Mouse (Mus musculus): ENCODE measurements around the gene Cdh4. TPM values are rescaled to one million over a fixed set of nuclear protein-coding genes. Genes with fewer than 3 reads are reported as not detected.

The Cdh4 gene
- polyA plus RNA-seq, 1 experiment from 2014 or later, result 0.99 TPM

DNA sequence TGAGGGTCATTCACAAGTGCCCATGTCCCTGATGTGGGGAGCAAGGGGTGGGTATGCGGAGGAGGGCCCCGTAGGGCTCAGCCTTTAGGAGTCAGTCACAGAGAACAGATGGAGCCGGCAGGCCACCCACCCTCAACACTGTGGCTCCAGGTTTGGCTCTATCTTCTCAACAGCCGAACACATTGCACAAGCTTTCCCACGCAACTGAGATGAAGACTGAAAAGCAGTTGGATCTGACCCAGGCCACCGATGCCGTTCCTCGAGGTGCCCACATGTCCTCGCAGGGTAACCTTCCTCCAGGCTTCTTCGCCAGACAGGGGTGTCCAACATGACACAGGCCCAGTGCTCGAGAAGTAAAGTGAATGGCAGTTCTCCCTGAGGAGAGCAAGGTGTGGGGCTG is 144.2 kb downstream of the Cdh4 start:
- no peaks in the 10 kb centered on the region for H3K9me3 ChIP-seq
- no peak for DNase-seq (ENCODE audit: low spot score)
- no peak overlapping the region for H3K4me3 ChIP-seq
- H3K27me3 ChIP-seq (ENCODE audit: insufficient read depth, poor library complexity, severe bottlenecking), result no peaks in the 10 kb centered on the region
- H3K27ac ChIP-seq, result no peak overlapping the region
- no peaks in the 10 kb centered on the region; the same call in 1 of the 2 replicates for H3K4me1 ChIP-seq
- 85% methylated on average over 11 of the region's 11 CpGs for WGBS
- no peaks in the 10 kb centered on the region for H3K36me3 ChIP-seq

DNA sequence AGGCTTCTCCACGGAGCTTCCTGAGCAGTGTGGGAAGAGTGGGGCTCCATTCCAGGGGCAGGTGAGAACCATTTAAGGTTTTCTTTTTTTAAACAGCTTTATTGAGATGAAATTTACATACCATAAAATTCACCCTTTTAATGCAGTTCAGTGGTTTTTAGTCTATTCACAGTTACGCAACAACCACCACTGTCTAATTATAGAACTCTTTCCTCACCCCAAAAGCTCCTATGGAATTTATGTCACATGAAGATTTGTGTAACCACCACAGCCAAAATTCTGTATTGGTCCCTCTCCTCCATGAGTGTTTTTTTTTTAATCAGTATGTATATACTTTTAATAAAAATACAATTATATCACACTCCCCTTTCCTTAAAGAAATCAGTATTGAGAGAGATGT is 144.8 kb downstream of the Cdh4 start:
- no peak overlapping the region for H3K4me3 ChIP-seq
- H3K27me3 ChIP-seq (ENCODE audit: insufficient read depth, poor library complexity, severe bottlenecking), result no peaks in the 10 kb centered on the region
- no peaks in the 10 kb centered on the region for H3K9me3 ChIP-seq
- H3K36me3 ChIP-seq, result no peaks in the 10 kb centered on the region
- H3K4me1 ChIP-seq, result no peaks in the 10 kb centered on the region; the same call in 1 of the 2 replicates
- 87% methylated on average over 2 of the region's 2 CpGs for WGBS
- no peak for DNase-seq (ENCODE audit: low spot score)
- H3K27ac ChIP-seq, result no peak overlapping the region

DNA sequence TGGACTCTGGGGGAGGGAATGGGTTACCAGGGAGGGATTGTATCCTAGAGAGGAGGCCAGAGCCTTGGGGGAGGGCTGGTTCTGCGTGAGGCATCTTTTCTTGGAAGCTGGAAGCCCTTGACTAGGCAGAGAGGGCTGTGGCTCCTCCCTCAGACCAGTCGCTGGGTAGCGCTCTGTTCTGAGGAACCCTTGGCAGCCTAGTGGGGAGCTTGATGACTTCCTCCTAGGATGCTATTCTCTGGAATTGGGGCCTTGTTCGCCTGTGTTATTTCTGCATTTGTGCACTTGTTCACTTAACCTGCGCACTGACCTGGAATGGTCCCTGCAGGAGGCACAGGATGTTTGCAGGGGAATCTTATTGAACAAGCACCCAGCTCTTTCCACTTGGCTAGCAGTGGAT is 149.4 kb downstream of the Cdh4 start:
- no peak overlapping the region for H3K4me3 ChIP-seq
- DNase-seq (ENCODE audit: low spot score), result no peak
- no peaks in the 10 kb centered on the region for H3K4me1 ChIP-seq
- no peaks in the 10 kb centered on the region for H3K9me3 ChIP-seq
- WGBS, result 60% methylated on average over 5 of the region's 5 CpGs
- H3K27ac ChIP-seq, result no peak overlapping the region
- H3K36me3 ChIP-seq, result no peaks in the 10 kb centered on the region
- H3K27me3 ChIP-seq (ENCODE audit: insufficient read depth, poor library complexity, severe bottlenecking), result no peaks in the 10 kb centered on the region

DNA sequence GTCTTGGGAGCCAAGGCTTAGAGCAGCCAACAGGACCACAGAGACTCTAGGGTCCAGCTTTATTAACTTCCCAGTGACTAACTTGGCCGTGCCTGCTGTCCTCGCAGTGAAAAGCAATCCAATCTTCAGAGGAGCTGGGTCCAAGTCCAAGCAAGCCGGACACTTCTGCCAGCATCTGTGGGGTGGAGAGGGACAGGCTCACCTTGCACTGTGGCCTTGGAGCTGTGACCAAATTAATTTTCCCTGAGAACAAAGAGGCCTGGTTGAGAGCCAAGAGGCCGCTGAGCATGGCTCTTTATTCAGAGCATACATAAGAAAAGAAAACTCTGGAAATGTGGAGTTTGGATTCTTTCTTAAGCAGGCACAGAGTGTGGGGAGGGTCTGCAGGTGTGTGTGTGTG is 152.8 kb downstream of the Cdh4 start:
- Histone ChIP-seq H3K4me3 (no peak overlapping the region), H3K27me3 (ENCODE audit: insufficient read depth, poor library complexity, severe bottlenecking) (no peaks in the 10 kb centered on the region; the same call in 1 of the 2 replicates), H3K36me3 (no peaks in the 10 kb centered on the region), H3K9me3 (no peaks in the 10 kb centered on the region), H3K27ac (no peak overlapping the region), H3K4me1 (no peaks in the 10 kb centered on the region)
- 81% methylated on average over 4 of the region's 4 CpGs for WGBS
- no peak for DNase-seq (ENCODE audit: low spot score)

DNA sequence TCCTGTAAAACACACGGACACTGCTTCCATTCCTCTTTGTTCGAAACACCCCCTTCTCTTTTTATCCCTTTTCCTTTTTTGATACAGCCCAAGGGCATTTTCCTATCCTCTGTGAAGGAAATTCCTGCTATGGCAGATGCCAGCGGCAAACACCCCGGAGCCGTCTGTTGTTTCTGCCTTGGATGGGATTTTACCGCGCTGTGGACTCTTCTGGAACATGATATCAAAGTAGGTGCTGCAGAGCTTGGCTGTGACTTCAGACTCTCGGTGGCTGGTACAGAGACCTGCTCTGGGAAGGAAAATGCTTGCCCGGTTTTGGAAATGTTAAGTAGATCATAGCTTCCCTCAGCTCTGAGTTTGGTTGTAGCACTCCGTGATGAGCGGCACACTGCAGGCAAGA is 156.7 kb downstream of the Cdh4 start:
- WGBS, result 82% methylated on average over 11 of the region's 11 CpGs
- no peak for DNase-seq (ENCODE audit: low spot score)
- Histone ChIP-seq H3K27me3 (ENCODE audit: insufficient read depth, poor library complexity, severe bottlenecking) (no peaks in the 10 kb centered on the region; the same call in 1 of the 2 replicates), H3K27ac (no peak overlapping the region), H3K4me1 (no peaks in the 10 kb centered on the region), H3K36me3 (no peaks in the 10 kb centered on the region), H3K4me3 (no peak overlapping the region), H3K9me3 (no peaks in the 10 kb centered on the region)

DNA sequence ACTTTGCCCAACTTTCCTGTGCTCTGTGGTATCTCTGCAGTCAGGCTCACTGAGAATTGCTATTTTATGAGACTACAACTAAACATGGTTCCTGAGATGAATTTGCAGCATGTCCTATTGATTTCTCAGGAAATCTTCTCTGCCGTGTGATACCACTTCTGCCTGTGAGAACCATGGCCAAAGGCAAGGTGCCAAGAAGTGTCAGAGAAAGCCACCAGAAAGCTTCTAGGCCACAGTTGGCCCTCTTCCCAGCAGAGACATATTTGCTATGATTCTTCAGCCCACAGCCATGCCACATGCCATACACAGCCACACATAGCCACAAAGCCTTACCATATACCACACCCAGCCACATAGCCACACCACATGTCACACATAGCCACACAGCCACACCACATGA is 157.7 kb downstream of the Cdh4 start:
- Histone ChIP-seq H3K36me3 (no peaks in the 10 kb centered on the region), H3K9me3 (no peaks in the 10 kb centered on the region), H3K27ac (no peak overlapping the region), H3K27me3 (ENCODE audit: insufficient read depth, poor library complexity, severe bottlenecking) (no peaks in the 10 kb centered on the region; the same call in 1 of the 2 replicates), H3K4me1 (no peaks in the 10 kb centered on the region), H3K4me3 (no peak overlapping the region)
- WGBS, result 91% methylated on average over 1 of the region's 1 CpGs
- no peak for DNase-seq (ENCODE audit: low spot score)

DNA sequence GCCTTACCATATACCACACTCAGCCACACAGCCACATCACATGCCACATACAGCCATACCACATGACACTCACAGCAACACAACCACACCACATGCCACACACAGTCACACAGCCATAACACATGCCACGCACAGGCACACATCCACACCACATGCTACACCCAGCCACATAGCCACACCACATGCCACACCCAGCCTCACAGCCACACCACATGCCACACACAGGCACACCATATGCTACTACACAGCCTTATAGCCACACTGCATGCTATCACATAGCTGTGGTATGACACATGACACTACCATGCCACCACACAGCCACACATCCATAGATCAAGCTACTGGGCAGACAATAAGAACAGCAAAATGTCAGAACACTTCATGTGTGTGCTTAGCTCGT is 158.1 kb downstream of the Cdh4 start:
- 73% methylated on average over 2 of the region's 2 CpGs for WGBS
- no peaks in the 10 kb centered on the region for H3K36me3 ChIP-seq

DNA sequence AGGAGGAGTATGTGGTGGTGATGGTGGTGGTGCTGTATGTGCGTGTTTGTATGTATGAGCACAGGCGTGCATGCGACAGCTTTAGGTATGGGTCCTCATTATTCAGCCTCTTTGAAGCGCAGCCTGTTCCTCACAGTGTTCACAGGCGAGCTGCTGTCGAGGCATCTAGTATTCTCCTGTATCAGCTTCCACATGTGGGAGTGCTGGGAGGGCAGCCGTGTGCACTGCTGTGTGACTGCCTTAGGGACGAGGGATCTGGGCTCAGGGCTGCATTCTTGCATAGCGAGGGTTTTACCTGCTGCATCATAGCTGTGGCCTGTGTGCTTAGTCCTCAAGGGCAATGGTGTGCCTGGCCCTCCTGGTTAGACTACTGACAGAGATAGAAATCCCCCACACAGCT is 158.9 kb downstream of the Cdh4 start:
- no peak overlapping the region for H3K27ac ChIP-seq
- no peak overlapping the region for H3K4me3 ChIP-seq
- no peaks in the 10 kb centered on the region; the same call in 1 of the 2 replicates for H3K27me3 ChIP-seq (ENCODE audit: insufficient read depth, poor library complexity, severe bottlenecking)
- no peak for DNase-seq (ENCODE audit: low spot score)
- no peaks in the 10 kb centered on the region for H3K9me3 ChIP-seq
- H3K36me3 ChIP-seq, result no peaks in the 10 kb centered on the region
- 84% methylated on average over 9 of the region's 9 CpGs for WGBS
- peaks cover 4% of the 10 kb centered on the region; the same call in 1 of the 2 replicates for H3K4me1 ChIP-seq

More for the DNA sequence above, 158.1 kb downstream of the Cdh4 start:
- H3K4me1 ChIP-seq, result peaks cover 2% of the 10 kb centered on the region; the same call in 1 of the 2 replicates
- no peaks in the 10 kb centered on the region for H3K9me3 ChIP-seq
- H3K4me3 ChIP-seq, result no peak overlapping the region
- H3K27me3 ChIP-seq (ENCODE audit: insufficient read depth, poor library complexity, severe bottlenecking), result no peaks in the 10 kb centered on the region; the same call in 1 of the 2 replicates
- DNase-seq (ENCODE audit: low spot score), result no peak
- H3K27ac ChIP-seq, result no peak overlapping the region

DNA sequence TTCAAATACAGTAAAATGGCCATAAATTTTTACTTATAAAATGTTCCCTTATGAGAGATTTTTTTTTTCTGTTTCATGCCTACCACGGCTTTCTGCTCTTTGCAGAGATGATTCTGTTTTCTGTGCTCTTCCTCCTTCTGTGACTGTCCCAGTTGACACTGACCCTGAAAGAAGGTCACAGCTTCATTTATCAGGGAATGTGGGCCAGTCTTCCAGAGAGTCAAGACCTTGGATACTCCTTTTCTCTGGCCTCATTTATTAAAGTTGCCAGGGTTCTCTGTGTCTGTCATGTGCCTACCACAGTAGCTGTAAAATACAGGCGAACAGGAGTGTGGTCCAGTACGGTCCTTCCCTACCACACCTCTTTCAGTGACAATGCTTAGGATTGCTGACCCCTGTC is 162.5 kb downstream of the Cdh4 start:
- peaks cover 4% of the 10 kb centered on the region; the same call in 1 of the 2 replicates for H3K4me1 ChIP-seq
- no peak overlapping the region for H3K4me3 ChIP-seq
- H3K36me3 ChIP-seq, result no peaks in the 10 kb centered on the region
- WGBS, result 83% methylated on average over 3 of the region's 3 CpGs
- no peak overlapping the region for H3K27ac ChIP-seq
- no peaks in the 10 kb centered on the region for H3K9me3 ChIP-seq
- no peak for DNase-seq (ENCODE audit: low spot score)
- no peaks in the 10 kb centered on the region for H3K27me3 ChIP-seq (ENCODE audit: insufficient read depth, poor library complexity, severe bottlenecking)

DNA sequence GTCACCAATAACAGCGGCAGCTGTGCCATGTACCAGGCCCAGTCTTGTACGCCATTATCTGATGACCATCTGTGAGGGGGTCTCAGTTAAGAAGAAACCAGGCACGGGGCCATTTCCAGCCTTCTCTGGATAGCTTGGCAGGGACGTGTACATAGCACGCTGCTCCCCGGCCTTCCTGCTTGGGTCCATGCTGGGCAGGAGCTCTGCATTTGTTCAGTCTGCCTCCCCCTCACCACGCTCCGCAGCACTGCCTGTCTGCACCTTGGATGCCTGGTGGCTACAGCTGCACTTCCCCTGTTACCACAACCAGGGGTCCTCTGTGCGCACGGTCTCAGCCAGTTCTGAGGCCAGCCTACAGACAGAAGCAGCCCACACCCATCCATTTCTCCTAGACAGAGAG is 163.0 kb downstream of the Cdh4 start:
- H3K36me3 ChIP-seq, result no peaks in the 10 kb centered on the region
- H3K27me3 ChIP-seq (ENCODE audit: insufficient read depth, poor library complexity, severe bottlenecking), result no peaks in the 10 kb centered on the region
- no peak overlapping the region for H3K27ac ChIP-seq
- peaks cover 4% of the 10 kb centered on the region; the same call in 1 of the 2 replicates for H3K4me1 ChIP-seq
- no peaks in the 10 kb centered on the region for H3K9me3 ChIP-seq
- DNase-seq (ENCODE audit: low spot score), result no peak
- 79% methylated on average over 10 of the region's 10 CpGs for WGBS
- H3K4me3 ChIP-seq, result no peak overlapping the region

DNA sequence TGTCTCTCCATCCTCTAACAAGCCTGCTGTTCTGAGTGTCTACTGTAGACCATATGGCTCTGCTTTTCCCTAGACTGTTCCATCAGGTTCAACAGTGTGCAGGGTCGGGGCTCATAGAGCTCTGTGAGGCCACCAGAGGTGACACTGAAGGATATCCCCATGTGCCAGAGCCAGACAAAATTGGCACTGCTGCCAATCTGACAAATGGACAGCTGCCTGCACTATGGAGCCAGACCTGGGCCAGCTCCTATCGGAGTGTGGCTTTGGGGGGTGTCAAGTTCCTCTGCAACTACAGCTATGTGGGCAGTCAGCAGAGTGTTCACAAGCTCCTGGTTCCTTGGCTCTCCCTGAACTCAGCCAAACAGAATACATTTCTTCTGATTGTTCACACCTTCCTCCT is 164.1 kb downstream of the Cdh4 start:
- Histone ChIP-seq H3K27me3 (ENCODE audit: insufficient read depth, poor library complexity, severe bottlenecking) (no peaks in the 10 kb centered on the region), H3K4me1 (peaks cover 4% of the 10 kb centered on the region; the same call in 1 of the 2 replicates), H3K36me3 (no peaks in the 10 kb centered on the region), H3K4me3 (no peak overlapping the region), H3K9me3 (no peaks in the 10 kb centered on the region), H3K27ac (no peak overlapping the region)
- DNase-seq (ENCODE audit: low spot score), result no peak
- 83% methylated on average over 2 of the region's 2 CpGs for WGBS

DNA sequence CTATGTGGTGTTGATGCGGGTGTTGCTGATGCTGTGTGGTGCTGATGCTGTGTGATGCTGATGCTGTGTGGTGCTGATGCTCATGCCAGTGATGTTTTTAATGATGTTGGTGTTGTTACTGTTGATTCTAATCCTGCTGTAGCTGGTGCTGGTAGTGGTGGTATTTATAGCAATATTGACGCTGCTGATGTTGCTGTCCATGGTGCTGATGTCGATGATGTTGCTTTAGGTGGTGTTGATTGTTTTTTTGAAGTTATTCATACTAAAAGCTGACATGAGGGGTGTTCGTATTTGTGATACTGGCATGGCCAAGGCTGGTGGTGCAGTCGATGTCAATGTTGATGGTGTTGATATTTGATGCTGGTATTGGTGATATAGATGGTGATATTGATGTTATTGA is 173.7 kb downstream of the Cdh4 start:
- Histone ChIP-seq H3K9me3 (no peaks in the 10 kb centered on the region), H3K27ac (no peak overlapping the region), H3K27me3 (ENCODE audit: insufficient read depth, poor library complexity, severe bottlenecking) (no peaks in the 10 kb centered on the region), H3K4me3 (no peak overlapping the region), H3K36me3 (no peaks in the 10 kb centered on the region), H3K4me1 (no peaks in the 10 kb centered on the region)
- WGBS, result 45% methylated on average over 5 of the region's 5 CpGs
- DNase-seq (ENCODE audit: low spot score), result no peak

DNA sequence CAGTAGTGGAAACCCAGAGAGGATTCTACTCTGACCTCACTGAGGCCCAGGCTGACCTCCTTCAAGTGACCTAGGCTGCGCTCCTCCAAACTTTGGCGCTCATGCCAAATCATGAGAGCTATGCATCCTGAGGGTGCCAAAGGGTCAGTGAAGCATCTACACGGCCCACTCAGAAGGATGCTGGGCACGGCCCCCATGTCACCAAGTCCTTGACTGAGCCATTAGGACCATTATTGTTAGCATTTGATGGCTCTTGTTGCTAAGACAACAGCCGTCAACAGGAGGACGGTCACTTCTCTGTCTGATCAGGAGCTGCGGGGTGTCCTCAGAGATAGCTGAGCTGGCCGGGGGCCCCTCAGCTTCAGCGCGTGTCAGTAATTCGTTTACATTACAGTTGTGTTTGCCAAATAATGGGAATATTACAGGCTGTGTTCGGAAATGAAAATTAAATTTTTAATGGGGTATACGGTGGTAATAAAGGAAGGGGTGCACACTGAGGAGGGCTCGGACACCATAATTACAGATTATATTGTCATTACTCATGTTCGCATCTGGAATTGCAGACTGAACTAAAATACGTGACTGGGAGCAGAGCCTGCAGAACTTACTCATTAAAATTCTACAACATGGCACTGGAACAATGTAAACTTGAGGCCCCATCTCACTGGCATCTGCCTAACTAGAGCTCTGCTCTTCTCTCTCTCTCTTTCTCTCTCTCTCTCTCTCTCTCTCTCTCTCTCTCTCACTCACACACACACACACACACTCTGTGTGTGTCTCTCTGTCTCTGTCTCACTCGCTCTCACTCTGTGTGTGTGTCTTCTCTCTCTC is 181.6 kb downstream of the Cdh4 start:
- H3K27ac ChIP-seq, result no peak overlapping the region

More for the DNA sequence above, 181.6 kb downstream of the Cdh4 start:
- DNase-seq (ENCODE audit: low spot score), result no peak
- no peaks in the 10 kb centered on the region for H3K9me3 ChIP-seq
- no peak overlapping the region for H3K4me3 ChIP-seq
- H3K27me3 ChIP-seq (ENCODE audit: insufficient read depth, poor library complexity, severe bottlenecking), result no peaks in the 10 kb centered on the region
- no peaks in the 10 kb centered on the region for H3K4me1 ChIP-seq
- no peaks in the 10 kb centered on the region for H3K36me3 ChIP-seq
- WGBS, result 74% methylated on average over 17 of the region's 17 CpGs

All from heart, embryonic 10.5 days (tissue).